Mouse (Mus musculus) neural tube, embryonic 11.5 days (tissue): ENCODE measurements around the gene Glod4. TPM values are rescaled to one million over a fixed set of nuclear protein-coding genes. Genes with fewer than 3 reads are reported as not detected.
A peak's percentile ranks its signal among the peaks of the same experiment; 100 is the strongest.

ENCODE experiments used
- ATAC-seq: fragments of 200-750 bp; cut with Nextera tagmentation; 2 replicates; pipeline ENCODE4 v1.8.0; 2017; ENCODE audit warnings: moderate number of reproducible peaks, mild to moderate bottlenecking, moderate TSS enrichment, moderate library complexity; ENCODE audit not compliant: insufficient read depth, low FRiP score, low TSS enrichment
- DNase-seq: peaks from one replicate; pipeline ENCODE4 v3.0.0-alpha.2; 2015; ENCODE audit warnings: low spot score
- H3K27ac ChIP-seq: fragments of 300-500 bp; sonication (generic); 2 replicates; pipeline ENCODE4 v1.5.1; 2014; ENCODE audit warnings: low read depth, mild to moderate bottlenecking, low read length
- H3K27me3 ChIP-seq: fragments of 300-500 bp; sonication (generic); 2 replicates; pipeline ENCODE4 v1.6.1; 2014; ENCODE audit warnings: mild to moderate bottlenecking, low read length, mixed read lengths; ENCODE audit not compliant: control insufficient read depth, insufficient read depth
- H3K36me3 ChIP-seq: fragments of 300-500 bp; sonication (generic); 2 replicates; pipeline ENCODE4 v1.6.1; 2014; ENCODE audit warnings: mild to moderate bottlenecking, low read length, moderate library complexity, mixed read lengths; ENCODE audit not compliant: control insufficient read depth, insufficient read depth
- H3K4me1 ChIP-seq: fragments of 300-500 bp; sonication (generic); 2 replicates; pipeline ENCODE4 v1.6.1; 2014; ENCODE audit warnings: low read length, mixed read lengths; ENCODE audit not compliant: control insufficient read depth, insufficient read depth
- H3K4me2 ChIP-seq: fragments of 300-500 bp; sonication (generic); 2 replicates; pipeline ENCODE4 v1.6.1; 2014; ENCODE audit warnings: low read depth, mild to moderate bottlenecking, moderate library complexity
- H3K4me3 ChIP-seq: fragments of 300-500 bp; sonication (generic); 2 replicates; pipeline ENCODE4 v1.5.1; 2014; ENCODE audit warnings: low read depth, low read length
- H3K9ac ChIP-seq: fragments of 300-500 bp; sonication (generic); 2 replicates; pipeline ENCODE4 v1.6.1; 2014; ENCODE audit warnings: mild to moderate bottlenecking, low read length
- H3K9me3 ChIP-seq: fragments of 300-500 bp; sonication (generic); 2 replicates; pipeline ENCODE4 v1.6.1; 2016; ENCODE audit warnings: low read length; ENCODE audit not compliant: control insufficient read depth
- WGBS: fragments of 180-500 bp; shearing (Covaris S2); extraction: QIAGEN DNeasy Blood & Tissue Kit; methylation state at CpG from one replicate; pipeline ENCODE4 v1.1.7; 2014; 5-methylcytosine and 5-hydroxymethylcytosine counted together
- polyA plus RNA-seq: library from polyadenylated mRNA; unstranded; fragments of >200 nt; fragmentation: Nextera tagmentation; extraction: Ambion mirVana; gene quantifications from 2 replicates; pipeline ENCODE4 v1.2.1, GENCODE M21; 2014

The Glod4 gene
- polyA plus RNA-seq, 1 experiment from 2014 or later, result 116 TPM

GRCm38 (mm10) chr11:76206793-76207192, 36.7 kb downstream of the Glod4 start:
- H3K27me3 ChIP-seq, result no peaks in the 10 kb centered on the region
- no peak overlapping the region for H3K27ac ChIP-seq
- peaks cover 6% of the 10 kb centered on the region; the same call in 1 of the 2 replicates for H3K4me1 ChIP-seq
- H3K36me3 ChIP-seq, result peaks cover 4% of the 10 kb centered on the region; the same call in 1 of the 2 replicates
- no peak overlapping the region for H3K4me3 ChIP-seq
- ATAC-seq, result no peak
- no peak overlapping the region for H3K4me2 ChIP-seq
- WGBS, result 87% methylated on average over 5 of the region's 5 CpGs
- no peak for DNase-seq
- no peaks in the 10 kb centered on the region for H3K9me3 ChIP-seq
- no peak overlapping the region for H3K9ac ChIP-seq

- WGBS, result under 1% methylated on average over 68 of the region's 90 CpGs
- no peaks in the 10 kb centered on the region for H3K36me3 ChIP-seq
- H3K4me2 ChIP-seq, result peak overlapping the region; percentile 61
- DNase-seq, result peak; percentile 89
- peak overlapping the region; percentile 3; the same call in 1 of the 2 replicates for H3K27ac ChIP-seq
- peak; percentile 96 for ATAC-seq
- no peaks in the 10 kb centered on the region for H3K9me3 ChIP-seq
- H3K4me1 ChIP-seq, result peaks cover 8% of the 10 kb centered on the region; the same call in 1 of the 2 replicates
- H3K4me3 ChIP-seq, result peak overlapping the region; percentile 48
- H3K9ac ChIP-seq, result peak overlapping the region; percentile 66
- H3K27me3 ChIP-seq, result no peaks in the 10 kb centered on the region; the same call in 1 of the 2 replicates
These were observed 41.5 kb downstream of the Glod4 start for GRCm38 (mm10) chr11:76201761-76202674.

GRCm38 (mm10) chr11:76196977-76197469, 46.5 kb downstream of the Glod4 start:
- Histone ChIP-seq H3K4me2 (no peak overlapping the region), H3K27ac (no peak overlapping the region)
- WGBS, result 50% methylated on average over 8 of the region's 8 CpGs

DNA sequence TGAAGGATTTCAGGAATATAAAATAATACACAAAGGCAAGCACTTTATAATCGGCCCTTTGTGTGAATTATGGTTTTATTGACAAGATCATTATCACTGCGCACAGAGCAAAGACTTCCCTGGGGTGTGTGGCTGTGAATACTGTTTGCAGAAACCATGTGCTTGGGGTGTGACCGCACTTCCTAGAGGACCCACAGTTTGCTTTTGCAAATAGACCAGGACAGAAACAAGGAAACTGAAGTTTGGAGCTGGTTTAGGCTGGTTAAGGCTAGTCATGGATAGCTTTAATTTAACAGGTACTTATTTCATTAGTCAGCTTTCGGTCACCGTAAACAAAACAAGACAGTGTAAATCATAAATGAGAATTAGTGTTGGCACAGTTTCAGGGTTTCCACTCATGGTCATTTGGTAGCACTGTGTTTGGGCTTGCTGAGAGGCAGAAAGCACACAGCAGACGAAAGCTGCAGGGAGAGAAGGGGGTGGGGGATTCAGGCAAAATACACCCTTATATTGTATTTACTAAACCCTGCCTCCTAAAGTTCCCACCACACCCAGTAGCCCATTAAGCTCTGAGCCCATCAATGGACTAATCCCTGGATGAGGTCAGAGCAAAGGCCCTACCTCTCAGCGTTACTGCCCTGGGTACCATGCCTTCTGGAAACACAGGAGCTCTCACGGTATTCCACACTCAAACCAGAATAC, 47.1 kb downstream of the Glod4 start:
- no peak overlapping the region for H3K4me3 ChIP-seq
- H3K36me3 ChIP-seq, result no peaks in the 10 kb centered on the region
- 64% methylated on average over 8 of the region's 8 CpGs for WGBS
- H3K4me2 ChIP-seq, result no peak overlapping the region
- DNase-seq (no peak), ATAC-seq (no peak)
- H3K9ac ChIP-seq, result no peak overlapping the region
- no peaks in the 10 kb centered on the region for H3K9me3 ChIP-seq
- no peak overlapping the region for H3K27ac ChIP-seq
- no peaks in the 10 kb centered on the region for H3K4me1 ChIP-seq
- no peaks in the 10 kb centered on the region; the same call in 1 of the 2 replicates for H3K27me3 ChIP-seq

More at GRCm38 (mm10) chr11:76196977-76197469, 46.5 kb downstream of the Glod4 start:
- Histone ChIP-seq H3K4me1 (0 out of 2 replicates have a peak, but pooled peaks cover 2% of the 10 kb centered on the region), H3K4me3 (no peak overlapping the region), H3K9me3 (no peaks in the 10 kb centered on the region), H3K36me3 (no peaks in the 10 kb centered on the region), H3K9ac (no peak overlapping the region), H3K27me3 (no peaks in the 10 kb centered on the region; the same call in 1 of the 2 replicates)
- ATAC-seq (no peak), DNase-seq (no peak)

GRCm38 (mm10) chr11:76186908-76187307, 56.6 kb downstream of the Glod4 start:
- H3K9ac ChIP-seq, result no peak overlapping the region
- no peak overlapping the region for H3K4me3 ChIP-seq
- H3K4me1 ChIP-seq, result no peaks in the 10 kb centered on the region
- H3K36me3 ChIP-seq, result no peaks in the 10 kb centered on the region
- DNase-seq (no peak), ATAC-seq (no peak)
- no peak overlapping the region for H3K27ac ChIP-seq
- no peaks in the 10 kb centered on the region for H3K9me3 ChIP-seq
- WGBS, result 92% methylated on average over 6 of the region's 6 CpGs
- H3K4me2 ChIP-seq, result no peak overlapping the region
- no peaks in the 10 kb centered on the region for H3K27me3 ChIP-seq

- Histone ChIP-seq H3K36me3 (no peaks in the 10 kb centered on the region), H3K9ac (no peak overlapping the region), H3K4me1 (peaks cover 1% of the 10 kb centered on the region; the same call in 1 of the 2 replicates), H3K4me2 (no peak overlapping the region), H3K27me3 (no peaks in the 10 kb centered on the region), H3K27ac (no peak overlapping the region), H3K4me3 (no peak overlapping the region), H3K9me3 (no peaks in the 10 kb centered on the region)
- ATAC-seq (no peak), DNase-seq (no peak)
- 84% methylated on average over 4 of the region's 4 CpGs for WGBS
These were observed 59.8 kb downstream of the Glod4 start for GRCm38 (mm10) chr11:76183745-76184144.

DNA sequence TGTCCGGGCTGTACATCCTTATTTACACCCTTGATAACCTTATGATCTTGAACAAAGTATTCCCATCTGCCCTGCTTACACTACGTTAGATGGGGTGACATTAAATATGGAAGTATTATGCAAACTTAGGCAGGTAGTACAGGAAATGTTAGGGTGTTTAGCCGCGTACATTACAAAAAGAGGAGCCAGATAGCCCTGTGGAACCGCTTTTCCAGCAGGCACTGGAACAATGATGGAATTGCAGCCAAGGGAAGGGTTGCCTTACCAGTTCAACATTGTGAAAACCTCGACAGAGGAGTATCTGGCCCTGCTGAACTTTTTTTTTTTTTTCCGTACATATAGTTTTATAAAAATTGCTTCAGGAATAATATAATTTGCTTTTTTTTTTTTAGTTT, 63.4 kb downstream of the Glod4 start:
- no peaks in the 10 kb centered on the region for H3K36me3 ChIP-seq
- H3K9ac ChIP-seq, result peak overlapping the region; percentile 70
- ATAC-seq (no peak), DNase-seq (no peak)
- WGBS, result 27% methylated on average over 7 of the region's 7 CpGs
- H3K9me3 ChIP-seq, result no peaks in the 10 kb centered on the region
- no peak overlapping the region for H3K27ac ChIP-seq
- peaks cover 4% of the 10 kb centered on the region; the same call in 1 of the 2 replicates for H3K4me1 ChIP-seq
- H3K27me3 ChIP-seq, result no peaks in the 10 kb centered on the region
- H3K4me2 ChIP-seq, result peak overlapping the region; percentile 67
- H3K4me3 ChIP-seq, result peak overlapping the region; percentile 92

DNA sequence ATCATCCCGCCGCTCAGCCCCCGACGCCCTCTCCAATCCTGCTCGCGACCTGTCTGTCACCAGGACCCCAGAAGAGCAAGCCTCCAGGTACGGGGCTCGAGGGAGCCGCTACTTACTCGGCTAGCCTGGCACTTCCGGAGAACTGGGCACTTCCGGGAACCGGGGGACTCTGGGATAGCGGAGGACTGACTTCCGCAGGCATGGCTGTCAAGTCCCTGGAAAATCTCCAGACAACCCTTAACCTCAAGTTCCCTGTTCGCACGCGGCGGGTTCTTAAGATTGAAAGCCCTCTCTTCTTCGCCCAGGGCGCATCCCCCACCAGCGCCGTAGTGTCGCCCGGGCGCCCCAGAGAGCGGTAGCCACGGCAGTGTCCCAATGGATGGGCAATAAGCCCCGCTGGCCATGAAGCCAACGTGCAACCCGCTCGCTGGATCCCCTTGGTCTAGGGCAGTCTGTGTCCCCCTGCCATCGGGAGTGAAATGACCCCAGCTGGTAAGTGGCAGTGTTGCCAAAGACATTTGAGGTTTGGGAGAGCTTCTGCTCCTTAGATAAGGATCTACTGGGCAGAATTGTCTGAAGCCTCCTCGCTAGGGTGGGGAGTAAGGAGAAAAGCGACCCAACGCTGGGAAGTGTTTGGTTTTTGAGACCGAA, 63.9 kb downstream of the Glod4 start, which contains the start of the genes Vps53 and Fam57a:
Vps53 (minus strand) TSS at position 153 of the 651 bp plus-strand sequence.
Fam57a (plus strand) TSS at position 177 of the 651 bp plus-strand sequence.
- Histone ChIP-seq H3K27ac (peak within 1 kb of the TSS; percentile 35; the same call in 1 of the 2 replicates), H3K9ac (peak within 1 kb of the TSS; percentile 70), H3K27me3 (no peaks in the 10 kb centered on the region), H3K4me2 (peak within 1 kb of the TSS; percentile 67), H3K9me3 (no peaks in the 10 kb centered on the region), H3K4me3 (peak within 1 kb of the TSS; percentile 92), H3K36me3 (no peaks in the 10 kb centered on the region), H3K4me1 (peaks cover 4% of the 10 kb centered on the region; the same call in 1 of the 2 replicates)
- ATAC-seq, result peak; percentile 72
- DNase-seq, result peak; percentile 88
- WGBS, result under 1% methylated on average over 37 of the region's 37 CpGs
